Mouse (Mus musculus): ENCODE data around the gene Ppp1cb.

DNA sequence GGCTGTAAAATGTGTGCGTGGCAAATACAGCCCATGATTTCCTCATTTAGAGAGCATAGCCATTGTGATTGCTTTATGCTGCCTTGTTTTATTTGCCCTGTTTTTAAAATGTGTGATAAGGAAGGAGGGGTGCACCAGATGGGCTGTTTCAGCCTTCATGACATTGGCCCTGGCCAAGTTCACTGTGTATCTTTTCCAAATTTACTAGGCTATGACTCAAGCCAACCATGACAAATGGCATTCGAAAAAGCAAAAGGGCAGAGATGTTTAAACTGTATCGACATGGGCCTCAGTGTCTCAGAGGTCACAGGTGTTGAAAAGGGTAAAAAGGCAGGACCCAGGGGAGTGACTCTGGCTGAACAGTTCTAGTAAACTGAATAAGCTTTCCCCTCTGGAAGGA, 17.3 kb upstream of the Ppp1cb start:
- TF ChIP-seq CTCF (IDR thresholded peaks at IDR 0.05; ENCODE audit: low read depth): no peak
- TF ChIP-seq EP300 (IDR thresholded peaks at IDR 0.05; ENCODE audit: low read depth): no peak
